Mouse (Mus musculus) splenic B cell, adult 2 months (primary cell): Measurements from ENCODE around the gene Phc2.

Experiments used
- DNase-seq: peaks from one replicate; pipeline ENCODE4 v3.0.0-alpha.2; 2011; ENCODE audit warnings: low read depth, low spot score
- H3K27me3 ChIP-seq: 2 replicates; pipeline ENCODE4 v1.6.1; 2012; ENCODE audit warnings: mild to moderate bottlenecking, low read length, moderate library complexity, mixed read lengths; ENCODE audit not compliant: control insufficient read depth, poor library complexity, insufficient read depth, severe bottlenecking
- H3K36me3 ChIP-seq: 2 replicates; pipeline ENCODE4 v1.6.1; 2012; ENCODE audit warnings: mild to moderate bottlenecking, low read length, moderate library complexity, mixed read lengths; ENCODE audit not compliant: control insufficient read depth, poor library complexity, insufficient read depth, severe bottlenecking

Gene Phc2

GRCm38 (mm10) chr4:128635451-128635850, 19.1 kb upstream of the Phc2 start:
- Histone ChIP-seq H3K36me3 (no peaks in the 10 kb centered on the region), H3K27me3 (no peaks in the 10 kb centered on the region)
- no peak for DNase-seq

- Histone ChIP-seq H3K36me3 (no peaks in the 10 kb centered on the region), H3K27me3 (no peaks in the 10 kb centered on the region)
- no peak for DNase-seq
Observed at GRCm38 (mm10) chr4:128635894-128636585, 18.5 kb upstream of the Phc2 start.

GRCm38 (mm10) chr4:128637250-128637649, 17.3 kb upstream of the Phc2 start:
- no peak for DNase-seq
- no peaks in the 10 kb centered on the region for H3K36me3 ChIP-seq
- no peaks in the 10 kb centered on the region for H3K27me3 ChIP-seq

GRCm38 (mm10) chr4:128638265-128638923, 16.1 kb upstream of the Phc2 start:
- H3K27me3 ChIP-seq: no peaks in the 10 kb centered on the region

DNA sequence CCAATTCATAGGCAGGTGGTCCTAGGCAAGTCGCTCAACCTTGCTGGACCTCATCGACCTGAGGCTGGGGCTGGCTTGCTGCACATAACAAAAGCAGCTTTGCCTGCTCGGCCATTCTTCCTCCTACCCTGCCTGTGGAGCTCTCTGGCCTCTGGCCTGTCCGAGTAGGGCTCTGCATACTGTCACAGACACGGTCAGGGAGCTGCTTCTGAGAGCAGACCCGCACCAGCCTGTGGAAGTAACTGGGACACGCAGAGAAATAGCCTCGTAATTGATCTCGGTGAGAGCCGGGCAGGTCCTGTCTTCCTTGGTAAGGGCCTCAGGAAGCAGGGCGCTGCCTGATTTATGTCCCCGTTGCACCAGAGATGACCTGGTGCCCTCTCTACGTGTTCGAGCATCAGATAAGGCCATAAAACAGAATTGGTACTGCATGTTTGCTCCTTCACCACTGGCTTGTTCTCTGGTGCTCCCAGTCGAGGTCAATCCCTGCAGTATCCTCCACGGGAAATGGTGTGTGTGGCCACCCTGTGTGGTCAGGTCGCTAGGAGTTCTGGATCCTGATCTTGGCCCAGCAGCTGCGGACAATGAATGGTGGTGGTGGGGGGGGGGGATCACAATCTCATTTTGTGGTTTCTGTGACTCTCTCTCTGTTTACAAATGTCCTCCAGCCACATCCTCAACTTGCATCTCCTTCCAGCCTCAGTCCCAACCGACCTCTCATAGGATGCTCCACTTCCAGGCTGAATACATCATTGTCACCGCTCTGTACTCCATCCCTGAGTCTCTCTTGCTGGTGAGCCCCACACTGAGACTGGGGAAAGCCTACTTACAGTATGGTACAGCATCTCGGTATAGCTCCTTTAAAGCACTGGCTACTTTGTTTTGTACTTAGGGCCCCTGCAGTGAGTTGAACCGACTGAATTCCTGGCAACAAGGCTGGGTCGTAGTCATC, 12.5 kb upstream of the Phc2 start:
- no peak for DNase-seq
- no peaks in the 10 kb centered on the region for H3K36me3 ChIP-seq
- H3K27me3 ChIP-seq: no peaks in the 10 kb centered on the region

More at GRCm38 (mm10) chr4:128638265-128638923, 16.1 kb upstream of the Phc2 start:
- no peaks in the 10 kb centered on the region for H3K36me3 ChIP-seq
- peak; percentile 24 for DNase-seq

DNA sequence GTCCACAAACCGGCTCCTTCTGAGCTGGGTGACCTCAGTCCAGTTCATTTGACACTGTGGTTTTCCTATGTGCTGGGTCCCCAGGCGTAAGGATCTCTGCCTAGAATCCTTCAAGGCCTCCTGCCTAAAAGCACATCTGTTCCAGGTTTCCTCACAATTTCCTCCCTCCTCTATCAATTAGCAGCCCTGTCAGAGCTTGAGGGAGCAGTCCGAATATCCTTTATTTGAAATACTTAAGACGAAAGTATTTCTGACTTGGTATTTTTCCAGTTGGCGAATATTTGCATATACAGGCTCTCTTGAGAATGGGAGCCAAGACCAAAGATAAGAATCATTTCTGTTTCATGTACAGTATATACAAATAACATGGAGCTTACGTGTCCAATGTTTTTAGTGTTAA, 8.6 kb upstream of the Phc2 start:
- no peak for DNase-seq
- H3K27me3 ChIP-seq: no peaks in the 10 kb centered on the region

GRCm38 (mm10) chr4:128646762-128647161, 7.7 kb upstream of the Phc2 start:
- DNase-seq: no peak
- no peaks in the 10 kb centered on the region for H3K36me3 ChIP-seq
- H3K27me3 ChIP-seq: no peaks in the 10 kb centered on the region

More for the DNA sequence above, 8.6 kb upstream of the Phc2 start:
- no peaks in the 10 kb centered on the region for H3K36me3 ChIP-seq

GRCm38 (mm10) chr4:128648567-128649255, 5.8 kb upstream of the Phc2 start:
- DNase-seq: no peak
- Histone ChIP-seq H3K36me3 (no peaks in the 10 kb centered on the region), H3K27me3 (no peaks in the 10 kb centered on the region)

DNA sequence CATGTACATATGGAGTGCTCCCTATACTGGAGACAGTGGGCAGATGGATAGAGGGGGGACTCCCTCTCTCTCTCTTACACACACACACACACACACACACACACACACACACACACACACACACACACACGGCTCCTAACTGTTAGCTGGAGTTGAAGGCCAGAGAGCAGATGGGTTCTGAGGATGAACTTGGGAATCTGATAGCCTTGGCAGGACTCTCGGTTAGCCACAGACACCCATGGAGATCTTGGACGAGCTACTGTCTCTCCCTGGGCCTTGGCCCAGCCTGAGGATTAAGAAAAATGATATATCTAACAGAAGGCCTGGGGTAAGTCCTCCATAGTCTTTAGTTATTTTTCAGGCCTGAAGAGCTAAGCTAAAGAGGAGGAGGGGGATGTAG, 3.0 kb upstream of the Phc2 start:
- no peaks in the 10 kb centered on the region for H3K27me3 ChIP-seq

DNA sequence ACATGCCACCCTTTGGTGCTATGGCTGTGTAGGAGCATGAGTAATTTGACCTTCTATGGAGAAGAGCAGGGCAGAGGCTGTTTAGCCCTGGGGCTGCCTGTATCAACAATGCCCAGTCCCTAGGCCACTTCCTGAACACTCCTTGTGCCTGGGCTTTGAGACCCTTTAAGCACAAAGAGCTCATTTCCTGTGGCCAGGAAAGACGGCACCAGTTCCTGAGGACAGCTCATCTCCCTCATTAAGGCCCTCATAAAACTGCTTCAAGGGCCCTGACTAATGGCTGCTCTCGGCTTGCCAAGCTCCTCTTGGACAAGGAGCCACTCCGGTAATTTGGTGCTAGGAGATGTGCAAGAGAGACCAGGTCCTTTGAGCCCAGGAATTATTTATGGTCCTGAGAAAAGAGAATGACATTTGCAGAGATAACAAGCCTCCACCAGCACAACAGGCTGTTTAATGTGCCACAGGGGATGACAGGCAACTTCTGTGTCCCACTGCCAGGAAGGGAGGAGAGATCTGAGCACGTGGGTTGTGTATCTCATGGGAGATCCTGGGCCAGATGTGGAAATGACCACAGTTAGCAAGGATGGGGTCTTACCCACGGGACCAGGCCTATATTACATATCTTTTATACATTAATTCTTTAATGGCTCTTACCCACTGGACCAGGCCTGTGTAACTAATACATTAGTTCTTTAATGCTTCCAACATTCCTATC, 1.8 kb upstream of the Phc2 start:
- H3K36me3 ChIP-seq: no peaks in the 10 kb centered on the region
- no peak for DNase-seq
- no peaks in the 10 kb centered on the region for H3K27me3 ChIP-seq

More for the DNA sequence above, 3.0 kb upstream of the Phc2 start:
- no peak for DNase-seq
- no peaks in the 10 kb centered on the region for H3K36me3 ChIP-seq

GRCm38 (mm10) chr4:128655446-128655845, 944 bp downstream of the Phc2 start:
- Histone ChIP-seq H3K27me3 (no peaks in the 10 kb centered on the region), H3K36me3 (no peaks in the 10 kb centered on the region)
- no peak for DNase-seq

DNA sequence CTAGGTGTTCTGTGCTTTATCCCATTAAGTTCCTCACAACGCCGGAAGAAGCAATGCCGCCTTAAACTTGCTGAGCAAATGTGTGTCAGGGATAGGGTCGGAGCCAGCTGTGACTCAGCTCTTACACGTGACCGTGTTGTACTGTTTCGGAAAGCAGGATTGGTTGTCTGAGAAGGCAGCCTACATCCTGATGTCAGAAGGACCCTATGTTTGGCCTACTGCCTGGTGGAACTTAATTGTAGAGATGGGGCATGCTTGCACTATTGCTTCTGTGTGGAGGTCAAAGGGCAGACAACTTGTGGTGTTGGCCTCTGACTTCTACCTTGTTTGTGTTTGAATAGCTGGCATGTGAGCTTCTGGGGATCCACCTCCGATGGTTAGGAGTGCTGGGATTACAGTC, 5.7 kb downstream of the Phc2 start:
- no peaks in the 10 kb centered on the region; the same call in 1 of the 2 replicates for H3K36me3 ChIP-seq
- DNase-seq: no peak
- no peaks in the 10 kb centered on the region for H3K27me3 ChIP-seq

DNA sequence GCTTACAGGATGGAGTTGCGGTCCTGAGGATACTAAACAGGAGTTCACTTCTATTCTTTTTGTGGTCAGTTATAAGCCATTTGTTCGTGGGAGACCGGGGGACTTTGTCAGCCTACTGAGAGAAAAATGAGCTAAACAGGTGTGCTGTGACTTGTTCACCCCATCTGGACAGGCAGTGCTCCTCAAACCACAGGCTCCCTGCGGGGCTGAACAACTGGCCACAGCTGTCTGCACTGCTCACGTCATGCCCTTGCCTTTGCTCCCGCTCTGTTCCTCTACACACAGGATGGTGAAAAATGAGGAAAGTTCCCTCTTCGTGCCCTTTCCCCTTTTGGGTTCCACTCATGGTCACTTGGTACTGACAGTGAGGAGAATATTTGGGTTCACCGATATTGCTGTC, 6.6 kb downstream of the Phc2 start:
- H3K27me3 ChIP-seq: no peaks in the 10 kb centered on the region
- no peak for DNase-seq
- H3K36me3 ChIP-seq: no peaks in the 10 kb centered on the region; the same call in 1 of the 2 replicates

DNA sequence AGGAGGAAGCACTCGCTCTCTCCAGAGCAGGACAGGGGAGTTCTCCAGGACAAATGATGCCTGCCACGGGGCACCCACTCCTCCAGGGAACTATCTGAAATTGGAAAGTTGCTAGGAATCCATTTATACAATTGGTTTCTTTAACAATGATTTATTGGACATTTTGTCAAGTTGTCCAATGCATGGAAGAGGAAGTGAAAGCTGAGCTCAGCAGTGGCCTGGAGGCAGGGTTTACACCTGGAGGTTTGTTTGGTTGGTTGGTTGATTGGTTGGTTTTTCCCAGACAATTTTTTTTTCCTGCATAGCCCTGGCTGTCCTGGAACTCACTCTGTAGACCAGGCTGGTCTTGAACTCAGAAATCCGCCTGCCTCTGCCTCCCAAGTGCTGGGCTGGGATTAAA, 9.5 kb downstream of the Phc2 start:
- Histone ChIP-seq H3K27me3 (no peaks in the 10 kb centered on the region), H3K36me3 (no peaks in the 10 kb centered on the region; the same call in 1 of the 2 replicates)
- peak; percentile 45 for DNase-seq
